Mouse (Mus musculus) right cerebral cortex, postnatal 10 days (tissue): ENCODE data around the gene Olfr1404.
"Not testable (repeated sequence)": the region's sequence is repeated elsewhere in the genome, so short reads cannot be mapped to it uniquely, and the experiment has no call there.

ENCODE experiments used
- DNase-seq, 2 experiments: peaks; one replicate each; pipeline ENCODE4 v3.0.0; 2021; ENCODE audit warnings: low spot score in 2 of 2

The Olfr1404 gene

GRCm38 (mm10) chr1:173212092-173212491 lies at the start of gene Olfr1404:
Gene Olfr1404, plus strand, starts transcription at chr1:173212392.
- DNase-seq, result no peak

- DNase-seq, result no peak
Measured at GRCm38 (mm10) chr1:173174154-173174842, 37.9 kb upstream of the Olfr1404 start.

GRCm38 (mm10) chr1:173190540-173190939 lies 21.7 kb upstream of the Olfr1404 start, which contains the start of gene Olfr1406:
Gene Olfr1406, minus strand, starts transcription at chr1:173190640.
- DNase-seq, result no peak

DNA sequence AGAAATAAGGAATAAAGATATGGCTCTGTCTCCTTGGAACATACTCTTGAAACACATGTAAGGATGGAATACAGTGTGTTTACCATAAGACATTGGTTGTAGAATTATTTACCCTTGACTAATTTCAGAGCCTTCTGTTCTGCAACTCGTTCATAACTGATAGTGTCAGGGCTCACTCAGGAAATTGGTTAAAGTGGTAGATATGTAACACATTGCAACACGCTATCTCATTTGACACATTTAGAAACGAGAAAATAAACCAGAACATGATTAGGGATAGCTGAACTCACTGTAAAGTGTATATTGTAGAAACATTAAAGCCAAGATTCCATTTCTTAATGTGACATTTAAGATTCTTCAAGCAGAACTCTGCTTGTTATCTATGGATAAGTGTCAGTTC lies 20.1 kb upstream of the Olfr1404 start:
- no peak for DNase-seq

- DNase-seq, result no peak
Measured at GRCm38 (mm10) chr1:173196359-173196758, 15.8 kb upstream of the Olfr1404 start.

GRCm38 (mm10) chr1:173197508-173197907 lies 14.7 kb upstream of the Olfr1404 start, which contains the start of gene Olfr218:
Gene Olfr218, plus strand, starts transcription at chr1:173197808.
- no peak for DNase-seq

GRCm38 (mm10) chr1:173216481-173216880 lies 4.3 kb downstream of the Olfr1404 start:
- DNase-seq, result no peak

DNA sequence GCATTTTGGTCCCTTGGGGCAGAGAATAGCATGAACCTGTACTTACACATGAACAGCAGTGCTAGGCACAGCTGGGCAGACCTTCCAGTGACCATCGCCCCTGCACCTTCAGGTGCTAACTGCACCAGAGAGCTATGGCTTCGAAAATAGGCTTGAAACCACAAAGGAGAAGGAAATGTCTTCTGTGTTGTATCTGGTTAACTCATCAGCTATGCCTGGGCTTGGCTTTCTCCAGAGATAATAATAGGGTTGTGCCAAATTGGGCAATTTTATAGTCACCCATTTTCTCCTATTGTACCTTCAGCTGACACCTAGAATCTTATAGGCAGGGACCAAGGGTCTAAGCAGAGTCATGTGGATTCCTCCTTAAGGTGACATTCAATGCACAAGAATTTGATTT lies 14.9 kb downstream of the Olfr1404 start, which contains the start of gene Fcer1a:
Fcer1a (minus strand) TSS at position 134 of the 400 bp plus-strand sequence.
- DNase-seq, result no peak

DNA sequence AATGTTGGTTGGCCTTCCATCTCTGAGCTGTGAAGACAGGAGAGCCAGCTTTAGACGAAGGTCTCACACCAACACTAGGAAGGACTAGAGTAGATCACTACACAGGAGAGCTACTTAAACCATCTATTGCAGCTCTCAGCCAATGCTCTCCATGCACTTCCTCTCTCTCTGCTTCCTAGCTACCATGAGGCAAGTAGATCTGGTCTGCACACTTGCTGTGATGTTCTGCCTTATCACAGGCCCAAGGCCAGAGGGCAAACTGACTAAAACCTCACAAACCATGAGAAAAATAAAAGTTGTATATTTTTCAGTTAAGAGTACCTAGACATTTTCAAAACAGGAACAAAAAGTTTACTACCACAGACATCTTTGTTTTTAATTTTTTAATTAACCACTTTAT lies 24.8 kb downstream of the Olfr1404 start:
- DNase-seq, result not testable (repeated sequence)

- DNase-seq, result no peak
Measured at GRCm38 (mm10) chr1:173249888-173250287, 37.7 kb downstream of the Olfr1404 start.

GRCm38 (mm10) chr1:173265701-173266100 lies 53.5 kb downstream of the Olfr1404 start, which contains the start of gene Olfr418:
Gene Olfr418, plus strand, starts transcription at chr1:173266001.
- DNase-seq, result no peak
